15 mouse cellular contexts compared by ENCODE assay signal in genomic region chrX:153375105-153375504, GRCm38 (mm10).
DNase-seq lines count a peak whose midpoint lies in the region; ATAC-seq lines count a peak whose summit lies in the region.
"Had no signal": no experiment of that assay in that cellular context is flagged by ENCODE, and none has a peak within 500 bp of the region (broad histone marks: within the 10 kb centered on the region; RNA-seq: fewer than 3 reads in every experiment).

No protein-coding gene starts in this region.

- no peak overlapping the region for H3K4me2 ChIP-seq in midbrain, embryonic 11.5 days
- no peak overlapping the region for H3K4me2 ChIP-seq in hindbrain, embryonic 16.5 days (ENCODE audit: low read length)
- H3K4me2 ChIP-seq: heart, embryonic 15.5 days; liver, embryonic 13.5 days had no signal

- H3K36me3 ChIP-seq in midbrain, embryonic 11.5 days (ENCODE audit: control insufficient read depth, insufficient read depth, low read length): no peaks in the 10 kb centered on the region
- no peaks in the 10 kb centered on the region for H3K36me3 ChIP-seq in midbrain, embryonic 10.5 days
- H3K36me3 ChIP-seq in hindbrain, embryonic 16.5 days (ENCODE audit: control insufficient read depth, insufficient read depth, low read length): no peaks in the 10 kb centered on the region
- H3K36me3 ChIP-seq: heart, embryonic 15.5 days; liver, embryonic 13.5 days had no signal

- DNase-seq in midbrain, embryonic 11.5 days (ENCODE audit: low spot score, missing footprints): peak; percentile 83
- DNase-seq in midbrain, embryonic 10.5 days (ENCODE audit: low spot score): no peak
- DNase-seq in brain, adult 2 months (ENCODE audit: low read depth, low spot score): peak; percentile 36
- DNase-seq in naive thymus-derived CD4-positive, alpha-beta T cell, adult 2 months (ENCODE audit: low read depth): peak; percentile 75
- no peak for DNase-seq in cerebellum, adult 9-10 months
- DNase-seq in left cerebral cortex, adult 11 months (ENCODE audit: low spot score): no peak
- DNase-seq in right cerebral cortex, postnatal 14 days: no peak
- DNase-seq: cerebellum, postnatal 10 days; gastrocnemius, postnatal 14 days; liver, embryonic 13.5 days; lung, postnatal 4 days; right cerebral cortex, postnatal 4 days had no signal

- WGBS in midbrain, embryonic 11.5 days: 37% methylated on average over 3 of the region's 3 CpGs
- WGBS in midbrain, embryonic 10.5 days: 40% methylated on average over 3 of the region's 3 CpGs
- 34% methylated on average over 3 of the region's 3 CpGs for WGBS in hindbrain, embryonic 16.5 days

- H3K9ac ChIP-seq in midbrain, embryonic 11.5 days (ENCODE audit: low read length): no peak overlapping the region
- H3K9ac ChIP-seq in hindbrain, embryonic 16.5 days (ENCODE audit: low read depth, low read length): no peak overlapping the region
- H3K9ac ChIP-seq: heart, embryonic 15.5 days; liver, embryonic 13.5 days had no signal

- H3K27ac ChIP-seq in midbrain, embryonic 11.5 days (ENCODE audit: low read depth, low read length): no peak overlapping the region
- no peak overlapping the region for H3K27ac ChIP-seq in midbrain, embryonic 10.5 days (replicated peaks)
- H3K27ac ChIP-seq in hindbrain, embryonic 16.5 days (ENCODE audit: low read depth, low read length): no peak overlapping the region
- H3K27ac ChIP-seq: heart, embryonic 15.5 days; liver, embryonic 13.5 days had no signal

- no peaks in the 10 kb centered on the region for H3K27me3 ChIP-seq in midbrain, embryonic 11.5 days (ENCODE audit: control insufficient read depth, insufficient read depth, low read length)
- H3K27me3 ChIP-seq in midbrain, embryonic 10.5 days (ENCODE audit: low read depth, poor library complexity, severe bottlenecking): no peaks in the 10 kb centered on the region
- H3K27me3 ChIP-seq in hindbrain, embryonic 16.5 days (replicated peaks; ENCODE audit: control insufficient read depth, insufficient read depth, low read length): no peaks in the 10 kb centered on the region
- H3K27me3 ChIP-seq: heart, embryonic 15.5 days; liver, embryonic 13.5 days had no signal

- H3K9me3 ChIP-seq in midbrain, embryonic 11.5 days (ENCODE audit: control insufficient read depth, low read length): no peaks in the 10 kb centered on the region
- no peaks in the 10 kb centered on the region for H3K9me3 ChIP-seq in midbrain, embryonic 10.5 days (replicated peaks)
- H3K9me3 ChIP-seq in hindbrain, embryonic 16.5 days (ENCODE audit: control insufficient read depth, low read length): no peaks in the 10 kb centered on the region
- H3K9me3 ChIP-seq: heart, embryonic 15.5 days; liver, embryonic 13.5 days had no signal

- ATAC-seq in midbrain, embryonic 11.5 days (ENCODE audit: low FRiP score): peak; percentile 69
- ATAC-seq in hindbrain, embryonic 16.5 days: peak; percentile 34; the same call in 1 of the 2 replicates
- ATAC-seq: intestine, postnatal 0 days had no signal

- H3K4me1 ChIP-seq in midbrain, embryonic 11.5 days (ENCODE audit: control insufficient read depth, insufficient read depth, low read length): no peaks in the 10 kb centered on the region
- H3K4me1 ChIP-seq in midbrain, embryonic 10.5 days: peaks cover 14% of the 10 kb centered on the region; the same call in 1 of the 2 replicates
- H3K4me1 ChIP-seq in hindbrain, embryonic 16.5 days (ENCODE audit: control insufficient read depth, insufficient read depth, low read depth, low read length): no peaks in the 10 kb centered on the region
- H3K4me1 ChIP-seq: heart, embryonic 15.5 days; liver, embryonic 13.5 days had no signal

- no peak overlapping the region for H3K4me3 ChIP-seq in midbrain, embryonic 11.5 days (ENCODE audit: low read depth, low read length)
- no peak overlapping the region for H3K4me3 ChIP-seq in midbrain, embryonic 10.5 days
- H3K4me3 ChIP-seq in hindbrain, embryonic 16.5 days (ENCODE audit: low read length): no peak overlapping the region
- H3K4me3 ChIP-seq: heart, embryonic 15.5 days; liver, embryonic 13.5 days had no signal

Comparison
In these comparisons a context has a peak if more than half of its experiments do, and no peak if none do; other contexts are left out.
1. DNase-seq: peak in midbrain, embryonic 11.5 days (single experiment), brain, adult 2 months (single experiment) and naive thymus-derived CD4-positive, alpha-beta T cell, adult 2 months (single experiment); none in midbrain, embryonic 10.5 days (single experiment), cerebellum, adult 9-10 months (single experiment), left cerebral cortex, adult 11 months (single experiment) and right cerebral cortex, postnatal 14 days (single experiment).